Mouse (Mus musculus) lung, adult 2 months (tissue): ENCODE measurements at regions not wholly inside any gene's neighbourhood (a gene's known extent, or its start where the extent isn't known, plus 50 kb on each side); places are given as distances from the start of the nearest gene placed in this dataset.

Experiments used
- CTCF ChIP-seq: fragments of 200-500 bp; IDR thresholded peaks from 2 replicates; pipeline ENCODE4 v1.5.1; 2011; ENCODE audit warnings: mild to moderate bottlenecking, low read length, control low read depth; ENCODE audit not compliant: insufficient read depth
- POLR2A ChIP-seq: fragments of 200-500 bp; IDR thresholded peaks from 2 replicates; pipeline ENCODE4 v1.6.1; 2011; ENCODE audit warnings: low read depth, mild to moderate bottlenecking, control low read depth, low read length, borderline replicate concordance; ENCODE audit errors: extremely low read depth

DNA sequence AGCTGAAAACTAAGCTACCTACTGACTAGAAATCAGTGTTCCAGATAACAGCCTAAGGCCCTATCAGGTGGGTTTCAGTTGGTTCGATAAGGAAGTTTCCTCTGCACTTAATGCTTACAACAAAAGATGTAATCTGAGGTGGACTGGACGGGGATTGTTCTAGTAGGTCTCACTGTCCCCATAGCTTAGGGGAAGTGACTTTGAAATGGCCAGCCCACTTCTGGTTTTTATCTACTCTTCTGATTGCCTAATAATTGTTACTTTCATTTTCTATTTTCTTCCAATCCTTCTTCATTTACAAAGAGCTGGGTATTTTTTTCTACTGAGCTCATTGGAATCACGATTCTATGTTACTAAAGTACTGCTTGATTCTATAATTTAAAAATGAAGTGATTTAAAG, 59.3 kb upstream of the Lpar1 start:
- TF ChIP-seq POLR2A (no peak), CTCF (no peak)
